Mouse (Mus musculus) hindbrain, embryonic 16.5 days (tissue): Measurements from ENCODE around the gene Enc1. TPM values are rescaled to one million over a fixed set of nuclear protein-coding genes. Genes with fewer than 3 reads are reported as not detected.

ENCODE experiments used
- ATAC-seq: fragments of 200-750 bp; cut with Nextera tagmentation; 2 replicates; pipeline ENCODE4 v1.8.0; 2017; ENCODE audit warnings: moderate TSS enrichment, moderate library complexity
- H3K27ac ChIP-seq: fragments of 300-500 bp; sonication (generic); 2 replicates; pipeline ENCODE4 v1.5.1; 2014; ENCODE audit warnings: low read depth, mild to moderate bottlenecking, control low read depth, low read length, moderate library complexity
- H3K27me3 ChIP-seq: fragments of 300-500 bp; sonication (generic); replicated peaks from 2 replicates; pipeline ENCODE4 v1.6.1; 2014; ENCODE audit warnings: low read length; ENCODE audit not compliant: control insufficient read depth, insufficient read depth
- H3K36me3 ChIP-seq: fragments of 300-500 bp; sonication (generic); 2 replicates; pipeline ENCODE4 v1.6.1; 2014; ENCODE audit warnings: mild to moderate bottlenecking, low read length, moderate library complexity, mixed read lengths; ENCODE audit not compliant: control insufficient read depth, insufficient read depth
- H3K4me1 ChIP-seq: fragments of 300-500 bp; sonication (generic); 2 replicates; pipeline ENCODE4 v1.6.1; 2014; ENCODE audit warnings: low read depth, low read length; ENCODE audit not compliant: control insufficient read depth, insufficient read depth
- H3K4me2 ChIP-seq: fragments of 300-500 bp; sonication (generic); 2 replicates; pipeline ENCODE4 v1.6.1; 2014; ENCODE audit warnings: mild to moderate bottlenecking, low read length, control low read depth, moderate library complexity
- H3K4me3 ChIP-seq: fragments of 300-500 bp; sonication (generic); 2 replicates; pipeline ENCODE4 v1.5.1; 2014; ENCODE audit warnings: mild to moderate bottlenecking, low read length, control low read depth, moderate library complexity
- H3K9ac ChIP-seq: fragments of 300-500 bp; sonication (generic); 2 replicates; pipeline ENCODE4 v1.6.1; 2014; ENCODE audit warnings: low read depth, mild to moderate bottlenecking, control low read depth, low read length, moderate library complexity
- H3K9me3 ChIP-seq: fragments of 300-500 bp; sonication (generic); 2 replicates; pipeline ENCODE4 v1.6.1; 2014; ENCODE audit warnings: mild to moderate bottlenecking, low read length, moderate library complexity; ENCODE audit not compliant: control insufficient read depth
- WGBS: fragments of 180-500 bp; shearing (Covaris S2); extraction: QIAGEN DNeasy Blood & Tissue Kit; methylation state at CpG from one replicate; pipeline ENCODE4 v1.1.7; 2014; 5-methylcytosine and 5-hydroxymethylcytosine counted together
- polyA plus RNA-seq: library from polyadenylated mRNA; unstranded; fragments of >200 nt; fragmentation: Nextera tagmentation; extraction: Ambion mirVana; gene quantifications from 2 replicates; pipeline ENCODE4 v1.2.1, GENCODE M21; 2015

Gene Enc1
- polyA plus RNA-seq, 1 experiment from 2014 or later: 66.3 TPM

DNA sequence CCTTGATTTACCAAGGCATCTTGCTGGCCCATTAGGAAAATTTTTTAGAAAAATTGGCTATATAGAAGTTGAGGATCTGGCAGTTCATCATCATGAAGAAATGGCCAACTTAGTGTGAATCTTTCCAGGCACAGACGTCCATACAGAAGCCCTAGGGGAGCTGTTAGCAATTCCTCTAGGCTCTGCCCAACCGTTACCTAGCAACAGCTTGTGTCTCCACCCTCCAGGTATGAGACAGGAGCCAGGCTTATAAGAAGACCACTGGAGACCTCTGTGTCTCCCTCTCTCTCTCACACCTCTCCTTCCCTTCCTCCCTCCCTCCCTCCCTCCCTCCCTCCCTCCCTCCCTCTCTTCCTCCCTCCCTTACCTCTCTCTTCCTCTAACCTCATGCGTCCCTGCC lies 49.8 kb downstream of the Enc1 start:
- no peaks in the 10 kb centered on the region for H3K27me3 ChIP-seq
- H3K36me3 ChIP-seq: no peaks in the 10 kb centered on the region
- no peak overlapping the region for H3K9ac ChIP-seq
- no peaks in the 10 kb centered on the region for H3K9me3 ChIP-seq
- peaks cover 12% of the 10 kb centered on the region for H3K4me1 ChIP-seq
- no peak overlapping the region for H3K4me2 ChIP-seq
- no peak overlapping the region for H3K27ac ChIP-seq
- no peak for ATAC-seq
- WGBS: 33% methylated on average over 3 of the region's 3 CpGs
- H3K4me3 ChIP-seq: no peak overlapping the region

DNA sequence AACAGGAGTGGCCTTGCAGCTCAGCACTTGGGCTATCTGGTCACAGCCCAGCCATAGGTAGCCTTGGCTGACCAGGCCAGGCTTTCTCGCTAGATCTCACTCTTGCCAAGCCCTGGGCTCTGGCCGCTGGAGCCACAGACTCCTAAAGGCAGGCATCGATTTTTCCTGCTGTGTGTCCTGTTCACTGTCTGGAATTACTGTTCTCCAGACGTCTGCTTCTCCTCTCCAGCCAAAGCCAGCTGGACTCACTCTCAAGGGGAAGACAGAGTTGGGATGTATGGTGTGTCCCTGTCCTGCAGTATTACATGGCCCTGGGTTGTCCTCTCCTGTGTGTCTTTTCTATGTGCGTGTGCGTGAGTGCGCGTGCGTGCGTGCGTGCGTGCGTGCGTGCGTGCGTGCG lies 50.4 kb downstream of the Enc1 start:
- Histone ChIP-seq H3K36me3 (no peaks in the 10 kb centered on the region), H3K27ac (no peak overlapping the region), H3K4me3 (no peak overlapping the region), H3K4me2 (no peak overlapping the region), H3K4me1 (peaks cover 12% of the 10 kb centered on the region), H3K9ac (no peak overlapping the region), H3K27me3 (no peaks in the 10 kb centered on the region), H3K9me3 (no peaks in the 10 kb centered on the region)
- WGBS: 71% methylated on average over 17 of the region's 17 CpGs
- ATAC-seq: peak; percentile 47

- Histone ChIP-seq H3K9me3 (no peaks in the 10 kb centered on the region), H3K27me3 (no peaks in the 10 kb centered on the region), H3K9ac (no peak overlapping the region), H3K36me3 (no peaks in the 10 kb centered on the region), H3K4me3 (no peak overlapping the region), H3K4me1 (peaks cover 12% of the 10 kb centered on the region), H3K4me2 (no peak overlapping the region), H3K27ac (no peak overlapping the region)
- 22% methylated on average over 8 of the region's 8 CpGs for WGBS
- ATAC-seq: peak; percentile 70
Observed at GRCm38 (mm10) chr13:97292026-97292425, 51.1 kb downstream of the Enc1 start.

DNA sequence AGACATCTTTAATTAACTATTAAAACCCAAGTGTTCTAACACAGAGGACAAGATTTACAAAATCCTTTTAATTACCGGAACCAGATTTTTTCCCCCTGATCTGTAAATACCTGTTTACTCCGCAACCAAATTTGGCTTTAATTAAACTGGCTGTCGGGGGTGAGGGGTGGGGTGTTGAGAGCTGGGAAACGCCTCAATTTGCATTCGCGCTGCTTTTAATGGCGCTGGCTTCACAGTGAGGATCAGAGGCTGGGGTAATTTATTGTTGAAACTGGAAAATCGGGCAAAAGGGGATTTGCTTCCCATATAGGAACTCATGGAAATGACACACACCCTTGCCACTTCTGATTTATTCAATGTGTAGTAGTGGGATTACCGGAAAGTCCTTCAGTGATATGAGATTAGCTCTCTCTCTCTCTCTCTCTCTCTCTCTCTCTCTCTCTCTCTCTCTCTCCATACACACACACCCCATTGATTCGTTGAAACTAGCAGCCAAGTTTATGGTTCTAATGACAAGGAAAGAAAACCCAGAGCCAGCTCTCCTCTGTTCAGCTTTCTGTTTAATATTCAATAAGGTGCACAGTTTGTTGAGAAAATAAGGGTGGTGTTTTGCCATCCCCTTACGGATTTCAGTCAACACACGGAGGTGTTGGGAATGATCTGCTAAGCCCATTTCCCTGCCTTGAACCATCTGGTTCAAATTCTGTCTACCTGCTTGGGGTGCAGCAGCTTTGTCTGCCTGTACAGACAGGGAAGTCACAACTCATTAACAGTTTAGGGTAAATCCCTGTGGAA lies 51.7 kb downstream of the Enc1 start:
- no peak; the same call in 1 of the 2 replicates for ATAC-seq
- H3K9me3 ChIP-seq: no peaks in the 10 kb centered on the region
- 11% methylated on average over 12 of the region's 12 CpGs for WGBS
- H3K4me1 ChIP-seq: peaks cover 12% of the 10 kb centered on the region
- no peak overlapping the region for H3K4me3 ChIP-seq
- no peaks in the 10 kb centered on the region for H3K27me3 ChIP-seq
- peak overlapping the region; percentile 40 for H3K4me2 ChIP-seq
- H3K27ac ChIP-seq: peak overlapping the region; percentile 32; the same call in 1 of the 2 replicates
- no peaks in the 10 kb centered on the region for H3K36me3 ChIP-seq
- no peak overlapping the region for H3K9ac ChIP-seq

GRCm38 (mm10) chr13:97295101-97295852 lies 54.4 kb downstream of the Enc1 start:
- Histone ChIP-seq H3K27ac (no peak overlapping the region), H3K4me1 (peaks cover 12% of the 10 kb centered on the region)
- WGBS: 44% methylated on average over 9 of the region's 9 CpGs

GRCm38 (mm10) chr13:97295853-97296219 lies 54.9 kb downstream of the Enc1 start:
- Histone ChIP-seq H3K27ac (no peak overlapping the region), H3K9ac (no peak overlapping the region), H3K4me2 (no peak overlapping the region), H3K4me3 (no peak overlapping the region), H3K9me3 (no peaks in the 10 kb centered on the region), H3K36me3 (no peaks in the 10 kb centered on the region), H3K27me3 (no peaks in the 10 kb centered on the region), H3K4me1 (peaks cover 12% of the 10 kb centered on the region)
- WGBS: 77% methylated on average over 11 of the region's 11 CpGs
- no peak for ATAC-seq

More at GRCm38 (mm10) chr13:97295101-97295852, 54.4 kb downstream of the Enc1 start:
- H3K4me2 ChIP-seq: no peak overlapping the region
- no peak overlapping the region for H3K9ac ChIP-seq
- no peaks in the 10 kb centered on the region for H3K27me3 ChIP-seq
- ATAC-seq: no peak
- no peaks in the 10 kb centered on the region for H3K36me3 ChIP-seq
- H3K9me3 ChIP-seq: no peaks in the 10 kb centered on the region
- H3K4me3 ChIP-seq: no peak overlapping the region

GRCm38 (mm10) chr13:97296281-97296680 lies 55.4 kb downstream of the Enc1 start:
- H3K4me2 ChIP-seq: no peak overlapping the region
- no peak overlapping the region for H3K4me3 ChIP-seq
- H3K27me3 ChIP-seq: no peaks in the 10 kb centered on the region
- 85% methylated on average over 8 of the region's 8 CpGs for WGBS
- H3K27ac ChIP-seq: no peak overlapping the region
- peaks cover 9% of the 10 kb centered on the region for H3K4me1 ChIP-seq
- H3K36me3 ChIP-seq: no peaks in the 10 kb centered on the region
- H3K9me3 ChIP-seq: no peaks in the 10 kb centered on the region
- H3K9ac ChIP-seq: no peak overlapping the region
- no peak for ATAC-seq

GRCm38 (mm10) chr13:97296757-97297156 lies 55.9 kb downstream of the Enc1 start:
- Histone ChIP-seq H3K27me3 (no peaks in the 10 kb centered on the region), H3K4me3 (no peak overlapping the region), H3K27ac (no peak overlapping the region), H3K4me1 (peaks cover 7% of the 10 kb centered on the region), H3K9ac (no peak overlapping the region), H3K36me3 (no peaks in the 10 kb centered on the region), H3K9me3 (no peaks in the 10 kb centered on the region), H3K4me2 (no peak overlapping the region)
- ATAC-seq: no peak
- WGBS: 76% methylated on average over 3 of the region's 5 CpGs

DNA sequence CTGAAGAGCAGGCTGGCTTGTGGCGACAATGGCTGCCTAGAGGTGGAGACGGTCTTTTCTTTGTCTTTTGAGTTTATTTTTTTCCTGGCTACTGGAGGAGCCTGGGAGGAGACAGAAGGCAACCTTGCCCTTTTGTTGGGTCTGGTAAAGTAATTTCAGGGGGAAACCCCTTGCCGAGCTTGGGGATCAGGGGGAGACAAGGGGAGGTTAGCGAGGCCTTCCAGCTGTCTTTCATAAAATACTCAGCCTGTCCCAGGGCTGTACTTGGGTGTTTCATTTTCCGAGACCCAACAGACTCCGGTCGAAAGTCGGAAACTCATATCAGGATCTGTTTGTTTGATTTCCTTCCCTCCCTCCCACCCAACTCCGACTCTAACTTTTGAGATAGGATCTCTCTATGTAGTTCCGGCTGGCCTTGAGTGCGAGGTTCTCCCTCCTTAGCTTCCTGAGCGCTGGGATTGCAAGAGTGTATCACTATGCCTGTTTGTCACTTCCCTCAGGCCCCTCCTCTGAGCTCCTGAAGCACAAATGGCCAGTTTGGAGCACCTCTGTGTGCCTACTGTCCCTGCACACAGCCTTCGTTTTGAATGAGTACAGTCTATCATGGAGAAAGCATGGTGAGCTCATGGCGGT lies 56.6 kb downstream of the Enc1 start:
- H3K27ac ChIP-seq: no peak overlapping the region
- no peak for ATAC-seq
- H3K9me3 ChIP-seq: no peaks in the 10 kb centered on the region
- H3K4me2 ChIP-seq: no peak overlapping the region
- H3K36me3 ChIP-seq: no peaks in the 10 kb centered on the region
- H3K9ac ChIP-seq: no peak overlapping the region
- H3K4me1 ChIP-seq: peaks cover 5% of the 10 kb centered on the region
- H3K27me3 ChIP-seq: no peaks in the 10 kb centered on the region
- no peak overlapping the region for H3K4me3 ChIP-seq
- WGBS: 75% methylated on average over 14 of the region's 14 CpGs
